Mouse (Mus musculus) skeletal muscle tissue, adult 2 months (tissue): ENCODE data around the gene Cox6a1.

ENCODE experiments used
- DNase-seq: peaks from one replicate; pipeline ENCODE4 v3.0.0-alpha.2; 2012; ENCODE audit warnings: low read depth, low spot score

Gene Cox6a1

DNA sequence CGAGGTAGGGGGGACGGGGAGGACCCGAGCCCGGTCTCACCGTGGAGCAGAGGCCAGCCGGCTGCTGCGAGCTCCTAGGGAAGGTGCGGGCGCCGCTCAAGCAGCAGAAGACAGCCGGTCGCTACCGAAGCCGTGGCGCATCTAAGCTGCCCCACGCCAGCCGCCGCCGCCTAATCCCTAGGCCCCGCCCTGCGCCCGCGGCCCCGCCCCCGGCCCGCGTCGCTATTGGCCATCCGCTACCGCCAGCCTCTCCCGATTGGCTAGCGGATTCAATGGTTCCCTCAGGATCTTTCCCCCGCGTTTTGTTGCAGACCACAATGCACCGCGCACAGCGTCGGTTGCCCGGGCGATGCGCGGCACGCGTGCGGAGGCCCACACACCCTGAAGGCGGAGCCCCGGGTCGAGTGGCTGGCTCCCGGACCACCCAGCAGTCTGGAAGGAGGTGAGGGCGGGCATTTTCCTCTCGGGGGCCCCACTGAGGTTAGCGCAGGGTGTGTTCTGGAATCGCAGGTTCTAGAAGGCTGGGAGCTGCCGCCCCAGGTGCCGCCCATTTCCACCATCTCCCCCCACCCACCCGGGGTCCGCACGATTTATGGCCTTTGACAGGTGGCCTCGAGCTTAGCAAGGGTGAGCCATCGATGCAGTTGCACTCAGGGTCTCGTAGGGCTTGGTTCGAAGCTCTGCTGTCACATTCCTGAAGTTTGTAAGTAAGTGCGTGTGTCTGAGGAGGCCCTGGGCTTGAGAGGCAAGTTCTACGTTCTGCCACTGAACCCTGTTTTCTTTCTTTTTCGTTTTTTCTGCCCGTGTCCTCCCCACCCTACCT lies 47.8 kb downstream of the Cox6a1 start, which contains the start of gene Dynll1:
Dynll1 (minus strand) TSS at position 208 of the 823 bp plus-strand sequence.
- peak; percentile 96 for DNase-seq

DNA sequence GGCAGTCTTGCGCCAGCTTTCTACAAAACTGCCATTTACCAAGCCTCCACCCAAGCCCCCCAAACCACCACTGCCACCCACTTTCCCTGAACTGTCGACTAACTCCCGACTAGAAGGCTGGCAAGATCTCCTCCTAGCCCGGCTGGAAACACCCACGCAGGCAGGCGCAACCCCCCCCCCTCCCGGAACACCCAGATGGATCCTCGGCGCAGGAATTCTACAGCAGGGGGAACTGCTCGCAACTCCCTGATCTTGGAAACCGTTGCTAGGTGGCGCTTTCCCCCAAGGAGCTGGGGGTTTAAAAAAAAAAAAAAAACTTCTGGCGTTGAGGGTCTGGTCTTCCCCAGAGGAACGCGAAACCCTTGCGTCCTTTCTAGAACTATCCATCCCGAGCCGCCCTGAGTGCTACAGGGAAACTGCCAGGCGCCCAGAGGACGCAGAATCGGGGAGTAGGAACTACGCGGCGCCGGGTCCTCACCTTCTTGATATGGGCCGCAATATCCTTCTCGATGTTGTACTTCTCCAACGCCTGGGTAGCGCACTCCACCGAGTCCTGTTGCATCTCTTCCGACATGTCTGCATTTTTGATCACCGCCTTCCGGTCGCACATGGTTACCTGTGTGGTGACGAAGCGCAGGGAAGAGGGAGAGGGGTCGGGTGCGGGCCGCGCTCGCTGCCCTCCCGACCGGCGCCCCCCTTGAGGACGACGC lies 48.6 kb downstream of the Cox6a1 start:
- peak; percentile 65 for DNase-seq

DNA sequence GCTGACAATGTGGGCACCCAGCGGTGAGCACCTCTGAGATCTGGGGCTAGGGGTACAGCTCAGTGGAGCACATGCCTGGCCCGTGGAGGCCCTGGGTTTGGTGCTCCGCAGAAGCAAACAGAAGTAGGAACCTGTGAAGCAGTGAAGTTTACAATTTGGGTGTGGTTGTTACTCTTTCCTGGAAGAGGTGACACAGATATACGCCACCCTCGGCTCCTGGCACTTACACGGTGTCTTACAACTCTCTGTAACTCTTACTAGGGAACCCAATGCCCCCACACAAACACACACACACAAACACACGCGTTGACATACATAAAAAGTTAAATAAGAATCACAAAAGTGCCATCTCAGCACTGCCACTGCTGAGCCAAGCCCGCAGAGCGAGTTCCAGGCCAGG lies 52.4 kb downstream of the Cox6a1 start:
- DNase-seq: no peak
